Mouse (Mus musculus) liver, embryonic 14.5 days (tissue): ENCODE data around the gene Mpst.

Experiments used
- CTCF ChIP-seq: IDR thresholded peaks from 2 replicates; pipeline ENCODE4 v1.5.1; 2016; ENCODE audit warnings: antibody characterized with exemption, low read depth, control low read depth
- EP300 ChIP-seq: IDR thresholded peaks from 2 replicates; pipeline ENCODE4 v1.6.1; 2016; ENCODE audit warnings: antibody characterized with exemption, low read depth

GRCm38 (mm10) chr15:78429871-78430622 lies 23.8 kb downstream of the Mpst start:
- TF ChIP-seq CTCF = no peak
- no peak for TF ChIP-seq EP300
